Mouse (Mus musculus) cerebellum, adult 2 months (tissue): ENCODE results near the gene Ube2e2. TPM values are rescaled to one million over a fixed set of nuclear protein-coding genes. Genes with fewer than 3 reads are reported as not detected.

Source experiments
- DNase-seq, 2 experiments: peaks; one replicate each; pipeline ENCODE4 v3.0.0; 2021
- H3K27ac ChIP-seq: fragments of 200-500 bp; 2 replicates; pipeline ENCODE4 v1.5.1; 2012; ENCODE audit warnings: low read length, control low read depth, inconsistent platforms; ENCODE audit not compliant: insufficient read depth
- H3K27me3 ChIP-seq: fragments of 200-500 bp; 2 replicates; pipeline ENCODE4 v1.6.1; 2012; ENCODE audit warnings: inconsistent platforms, mild to moderate bottlenecking, low read length, moderate library complexity; ENCODE audit not compliant: control insufficient read depth, insufficient read depth
- H3K4me1 ChIP-seq: fragments of 200-500 bp; 2 replicates; pipeline ENCODE4 v1.6.1; 2011; ENCODE audit warnings: low read length; ENCODE audit not compliant: control insufficient read depth, insufficient read depth
- H3K4me3 ChIP-seq: fragments of 200-500 bp; replicated peaks from 2 replicates; pipeline ENCODE3; 2011; ENCODE audit warnings: mild to moderate bottlenecking, low read depth, low read length, control low read depth; ENCODE audit not compliant: insufficient read depth
- CTCF ChIP-seq: fragments of 200-500 bp; IDR thresholded peaks from 2 replicates; pipeline ENCODE4 v1.5.1; 2011; ENCODE audit warnings: low read depth, mild to moderate bottlenecking, control low read depth, low read length, moderate library complexity, borderline replicate concordance; ENCODE audit not compliant: insufficient read depth
- POLR2A ChIP-seq: fragments of 200-500 bp; IDR thresholded peaks from 2 replicates; pipeline ENCODE4 v1.6.1; 2011; ENCODE audit warnings: low read length, control low read depth, borderline replicate concordance; ENCODE audit not compliant: insufficient read depth
- WGBS: fragments of 180-500 bp; shearing (Covaris S2); methylation state at CpG from one replicate; pipeline ENCODE4 v1.1.7; 2018; 5-methylcytosine and 5-hydroxymethylcytosine counted together
- polyA plus RNA-seq: library from polyadenylated mRNA; depleted of rRNA; stranded (reverse); fragments of >200 nt; gene quantifications from 2 replicates; pipeline ENCODE4 v1.2.3, GENCODE M21; 2012

Gene Ube2e2
- polyA plus RNA-seq, 1 experiment, result 141 TPM

DNA sequence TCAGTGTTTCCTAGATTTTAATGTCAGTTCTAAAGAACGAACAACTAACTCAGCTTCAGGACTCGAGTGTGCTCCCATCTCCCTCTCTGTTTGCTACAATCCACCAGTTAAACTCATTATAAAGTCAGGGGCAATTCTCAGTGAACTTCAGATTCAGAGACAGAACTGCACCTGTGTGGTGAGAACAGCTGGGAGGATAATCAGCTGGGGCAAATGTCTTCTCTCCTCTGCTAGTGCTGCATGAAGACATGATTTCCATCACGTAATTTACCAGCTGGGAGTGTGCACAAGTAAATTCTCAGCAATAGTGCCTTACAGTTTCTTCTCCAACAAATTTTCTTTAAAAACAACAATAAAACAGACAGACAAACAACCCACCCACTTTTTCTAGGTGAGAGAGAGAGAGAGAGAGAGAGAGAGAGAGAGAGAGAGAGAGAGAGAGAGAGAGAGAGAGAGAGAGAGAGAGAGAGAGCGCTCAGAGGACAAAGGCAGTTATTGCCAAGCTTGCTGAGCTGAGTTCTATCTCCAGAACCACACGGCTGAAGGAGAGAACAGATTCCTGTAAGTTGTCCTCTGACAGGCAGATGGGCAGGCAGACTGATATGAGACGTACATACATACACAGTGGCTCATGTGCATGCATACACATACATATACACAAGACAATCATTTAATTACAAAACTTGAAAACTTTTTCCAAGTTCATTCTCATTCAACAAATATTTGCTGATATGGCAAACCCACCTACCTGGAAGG lies 134.3 kb downstream of the Ube2e2 start:
- Histone ChIP-seq H3K4me3 (no peak overlapping the region), H3K27ac (no peak overlapping the region), H3K27me3 (no peaks in the 10 kb centered on the region), H3K4me1 (no peaks in the 10 kb centered on the region)
- no peak for TF ChIP-seq POLR2A
- no peak for TF ChIP-seq CTCF
- no peak for DNase-seq
- 70% methylated on average over 6 of the region's 6 CpGs for WGBS

DNA sequence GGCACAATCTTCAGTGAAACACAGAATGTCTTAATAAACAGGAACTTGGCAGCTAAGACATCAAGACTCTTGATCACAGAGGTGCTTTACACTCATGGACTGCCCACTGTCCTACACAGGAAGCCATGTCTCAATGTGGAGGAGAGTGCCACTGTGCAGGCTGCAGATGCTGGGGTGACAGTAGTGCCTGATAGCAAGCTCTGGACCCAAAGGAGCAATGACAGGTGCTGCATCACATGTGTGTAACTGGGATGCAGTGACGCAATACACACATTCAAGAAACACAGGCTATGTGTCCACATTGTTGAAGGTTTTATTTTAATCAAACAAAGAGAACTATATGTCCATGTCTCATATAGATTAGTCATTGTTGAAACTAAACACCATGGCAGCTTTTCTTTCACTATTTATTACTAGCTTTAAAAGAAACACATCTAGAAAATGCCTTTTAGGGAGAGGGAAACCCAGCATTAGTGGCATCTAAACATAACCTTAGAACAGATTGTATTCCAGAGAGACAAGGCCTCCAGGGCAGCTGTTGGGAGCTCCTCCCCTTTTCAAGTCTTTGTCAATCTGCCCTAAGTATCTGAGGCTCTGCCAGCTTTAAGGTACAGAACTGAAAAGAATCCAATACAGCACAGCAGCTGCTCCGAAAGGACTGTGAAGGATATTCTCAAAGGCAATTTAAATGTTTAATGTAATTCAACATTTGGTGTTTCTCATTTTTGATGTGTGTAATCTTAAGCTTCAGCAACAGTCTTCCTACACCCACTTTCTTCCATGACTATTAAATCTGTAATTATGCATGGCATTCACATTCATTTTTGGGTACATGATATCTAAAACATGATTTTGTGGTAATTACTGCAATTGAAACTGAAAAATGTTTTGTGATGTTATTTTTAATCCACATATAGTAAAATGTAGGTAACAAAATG lies 135.2 kb downstream of the Ube2e2 start:
- TF ChIP-seq CTCF (no peak), POLR2A (no peak)
- DNase-seq, result no peak
- Histone ChIP-seq H3K27me3 (no peaks in the 10 kb centered on the region), H3K4me1 (no peaks in the 10 kb centered on the region), H3K4me3 (no peak overlapping the region), H3K27ac (no peak overlapping the region)
- 82% methylated on average over 2 of the region's 2 CpGs for WGBS

DNA sequence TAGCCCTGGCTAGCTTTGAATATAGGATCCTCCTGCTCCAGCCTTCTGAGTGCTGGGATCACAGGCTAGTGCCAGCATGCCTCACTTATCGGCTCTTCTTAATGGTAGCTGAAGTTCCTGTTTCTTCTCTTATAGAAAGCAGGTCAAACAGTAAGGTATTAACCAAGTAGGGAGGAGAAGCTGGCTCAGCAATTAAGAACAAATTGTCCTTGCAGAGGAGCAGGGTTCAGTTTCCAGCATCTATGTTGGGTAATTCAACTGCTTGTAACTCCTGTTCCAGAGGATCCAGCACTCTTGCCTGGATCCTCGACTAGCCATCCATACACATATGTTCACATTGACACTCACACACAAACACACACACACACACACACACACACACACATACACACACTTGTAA lies 136.1 kb downstream of the Ube2e2 start:
- Histone ChIP-seq H3K4me3 (no peak overlapping the region), H3K27me3 (no peaks in the 10 kb centered on the region), H3K4me1 (no peaks in the 10 kb centered on the region), H3K27ac (no peak overlapping the region)
- no peak for DNase-seq
- 83% methylated on average over 2 of the region's 2 CpGs for WGBS
- TF ChIP-seq CTCF, result no peak

- no peak for TF ChIP-seq CTCF
- TF ChIP-seq POLR2A, result no peak
- DNase-seq, result peak in 1 of 2 experiments; percentile 60
- Histone ChIP-seq H3K4me3 (no peak overlapping the region), H3K27ac (no peak overlapping the region), H3K4me1 (no peaks in the 10 kb centered on the region), H3K27me3 (no peaks in the 10 kb centered on the region)
- 4% methylated on average over 1 of the region's 1 CpGs for WGBS
These were observed 138.7 kb downstream of the Ube2e2 start for GRCm38 (mm10) chr14:18755410-18755809.

- H3K27me3 ChIP-seq, result no peaks in the 10 kb centered on the region
- H3K4me3 ChIP-seq, result no peak overlapping the region
- no peaks in the 10 kb centered on the region for H3K4me1 ChIP-seq
- TF ChIP-seq POLR2A, result no peak
- TF ChIP-seq CTCF, result no peak
- no peak for DNase-seq
- no peak overlapping the region for H3K27ac ChIP-seq
- WGBS, result 96% methylated on average over 2 of the region's 2 CpGs
These were observed 139.5 kb downstream of the Ube2e2 start for GRCm38 (mm10) chr14:18754595-18754994.

DNA sequence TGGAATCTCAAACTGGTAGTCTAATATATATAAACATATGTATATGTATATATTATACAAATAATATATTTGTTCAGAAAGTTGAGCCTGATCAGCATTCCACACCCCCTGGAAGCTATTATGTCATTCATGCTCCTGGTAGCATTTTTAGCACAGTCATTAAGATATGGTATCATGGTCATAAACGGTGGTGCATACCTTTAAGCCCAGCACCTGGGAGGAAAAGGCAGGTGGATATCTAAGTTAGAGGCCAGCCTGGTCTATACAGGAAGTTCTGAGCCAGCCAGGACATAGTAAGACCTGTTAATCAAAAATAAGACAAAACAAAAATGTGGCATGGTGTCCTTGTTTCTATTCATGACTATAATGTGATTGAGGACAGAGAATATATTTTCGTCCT lies 140.1 kb downstream of the Ube2e2 start:
- DNase-seq, result no peak
- Histone ChIP-seq H3K4me3 (no peak overlapping the region), H3K27ac (no peak overlapping the region), H3K4me1 (no peaks in the 10 kb centered on the region), H3K27me3 (no peaks in the 10 kb centered on the region)
- TF ChIP-seq CTCF (no peak), POLR2A (no peak)
- 97% methylated on average over 2 of the region's 2 CpGs for WGBS

GRCm38 (mm10) chr14:18731154-18731553 lies 162.9 kb downstream of the Ube2e2 start:
- Histone ChIP-seq H3K27ac (no peak overlapping the region), H3K4me3 (no peak overlapping the region), H3K4me1 (no peaks in the 10 kb centered on the region), H3K27me3 (no peaks in the 10 kb centered on the region)
- WGBS, result 76% methylated on average over 4 of the region's 4 CpGs
- no peak for TF ChIP-seq CTCF
- TF ChIP-seq POLR2A, result no peak
- DNase-seq, result no peak
